Mouse (Mus musculus) kidney, postnatal 4 days (tissue): ENCODE measurements at regions not wholly inside any gene's neighbourhood (a gene's known extent, or its start where the extent isn't known, plus 50 kb on each side); places are given as distances from the start of the nearest gene placed in this dataset.
A peak's percentile ranks its signal among the peaks of the same experiment; 100 is the strongest.

ENCODE experiments used
- DNase-seq, 2 experiments: peaks; one replicate each; pipeline ENCODE4 v3.0.0; 2021; ENCODE audit warnings: mixed read lengths in 2 of 2

GRCm38 (mm10) chr8:115549112-115549511, 158.5 kb downstream of the Maf start:
- DNase-seq, result no peak

- no peak for DNase-seq
Observed at GRCm38 (mm10) chr8:115544067-115544466, 163.5 kb downstream of the Maf start.

- no peak for DNase-seq
Observed at GRCm38 (mm10) chr8:115542935-115543334, 164.7 kb downstream of the Maf start.

- peak; percentile 13 to 41 for DNase-seq
Observed at GRCm38 (mm10) chr8:115539600-115539999, 168.0 kb downstream of the Maf start.

- DNase-seq, result no peak
Observed at GRCm38 (mm10) chr8:115538236-115538635, 169.4 kb downstream of the Maf start.

GRCm38 (mm10) chr8:115537761-115538160, 169.8 kb downstream of the Maf start:
- DNase-seq, result no peak

GRCm38 (mm10) chr8:115536554-115537346, 170.8 kb downstream of the Maf start:
- peak; percentile 26 to 44 for DNase-seq

- DNase-seq, result peak; percentile 24 to 40
Observed at GRCm38 (mm10) chr8:115536001-115536400, 171.6 kb downstream of the Maf start.

GRCm38 (mm10) chr8:115534030-115534429, 173.6 kb downstream of the Maf start:
- DNase-seq, result peak in 1 of 2 experiments; percentile 29

- DNase-seq, result no peak
Observed at GRCm38 (mm10) chr8:115531343-115531742, 176.3 kb downstream of the Maf start.

GRCm38 (mm10) chr8:115529568-115530342, 177.8 kb downstream of the Maf start:
- DNase-seq, result peak; percentile 53 to 69

- DNase-seq, result no peak
Observed at GRCm38 (mm10) chr8:115528879-115529278, 178.7 kb downstream of the Maf start.

GRCm38 (mm10) chr8:115525149-115525548, 182.4 kb downstream of the Maf start:
- DNase-seq, result no peak

GRCm38 (mm10) chr8:115524713-115525112, 182.9 kb downstream of the Maf start:
- peak in 1 of 2 experiments; percentile 13 for DNase-seq

GRCm38 (mm10) chr8:115522527-115522926, 185.1 kb downstream of the Maf start:
- DNase-seq, result peak; percentile 14 to 40

GRCm38 (mm10) chr8:115515647-115516046, 191.9 kb downstream of the Maf start:
- no peak for DNase-seq

- no peak for DNase-seq
Observed at GRCm38 (mm10) chr8:115514485-115514884, 193.1 kb downstream of the Maf start.

GRCm38 (mm10) chr8:115507180-115507579, 200.4 kb downstream of the Maf start:
- DNase-seq, result no peak

GRCm38 (mm10) chr8:115506741-115507140, 200.9 kb downstream of the Maf start:
- DNase-seq, result no peak

- no peak for DNase-seq
Observed at GRCm38 (mm10) chr8:115496016-115496415, 211.6 kb downstream of the Maf start.

GRCm38 (mm10) chr8:115494353-115494752, 213.2 kb downstream of the Maf start:
- DNase-seq, result no peak

- no peak for DNase-seq
Observed at GRCm38 (mm10) chr8:115486904-115487303, 220.7 kb downstream of the Maf start.

GRCm38 (mm10) chr8:115481136-115481535, 226.5 kb downstream of the Maf start:
- DNase-seq, result no peak
